Mouse (Mus musculus): ENCODE results near the gene Dgkh. TPM values are rescaled to one million over a fixed set of nuclear protein-coding genes. Genes with fewer than 3 reads are reported as not detected.

Gene Dgkh
- polyA plus RNA-seq, 1 experiment from 2014 or later = 2.1 TPM

- no peak for DNase-seq (ENCODE audit: low spot score)
- no peaks in the 10 kb centered on the region for H3K9me3 ChIP-seq (ENCODE audit: control insufficient read depth, low read length)
- no peak overlapping the region for H3K9ac ChIP-seq (ENCODE audit: low read length)
- no peak overlapping the region for H3K4me2 ChIP-seq (ENCODE audit: low read length)
- no peaks in the 10 kb centered on the region; the same call in 1 of the 2 replicates for H3K4me1 ChIP-seq (replicated peaks; ENCODE audit: control insufficient read depth, insufficient read depth, low read length)
- WGBS = 50% methylated on average over 4 of the region's 4 CpGs
- no peak overlapping the region for H3K4me3 ChIP-seq (ENCODE audit: low read depth, low read length)
- H3K36me3 ChIP-seq (ENCODE audit: control insufficient read depth, insufficient read depth, low read length) = no peaks in the 10 kb centered on the region
- no peak overlapping the region for H3K27ac ChIP-seq (ENCODE audit: low read depth)
- H3K27me3 ChIP-seq (replicated peaks; ENCODE audit: control insufficient read depth, insufficient read depth, low read length) = no peaks in the 10 kb centered on the region
- no peak for ATAC-seq (replicated peaks; ENCODE audit: low FRiP score, low TSS enrichment, low read depth)
Observed at GRCm38 (mm10) chr14:78692602-78693001, 40.0 kb downstream of the Dgkh start.

- WGBS = 64% methylated on average over 5 of the region's 5 CpGs
- Histone ChIP-seq H3K4me3 (ENCODE audit: low read depth, low read length) (no peak overlapping the region), H3K27me3 (replicated peaks; ENCODE audit: control insufficient read depth, insufficient read depth, low read length) (no peaks in the 10 kb centered on the region), H3K9ac (ENCODE audit: low read length) (no peak overlapping the region), H3K4me2 (ENCODE audit: low read length) (no peak overlapping the region), H3K9me3 (ENCODE audit: control insufficient read depth, low read length) (no peaks in the 10 kb centered on the region), H3K27ac (ENCODE audit: low read depth) (no peak overlapping the region), H3K4me1 (replicated peaks; ENCODE audit: control insufficient read depth, insufficient read depth, low read length) (no peaks in the 10 kb centered on the region; the same call in 1 of the 2 replicates), H3K36me3 (ENCODE audit: control insufficient read depth, insufficient read depth, low read length) (no peaks in the 10 kb centered on the region)
- DNase-seq (ENCODE audit: low spot score) (no peak), ATAC-seq (replicated peaks; ENCODE audit: low FRiP score, low TSS enrichment, low read depth) (no peak)
Observed at GRCm38 (mm10) chr14:78691926-78692487, 40.6 kb downstream of the Dgkh start.

GRCm38 (mm10) chr14:78690883-78691282, 41.7 kb downstream of the Dgkh start:
- no peak overlapping the region for H3K9ac ChIP-seq (ENCODE audit: low read length)
- H3K27ac ChIP-seq (ENCODE audit: low read depth) = no peak overlapping the region
- DNase-seq (ENCODE audit: low spot score) (no peak), ATAC-seq (replicated peaks; ENCODE audit: low FRiP score, low TSS enrichment, low read depth) (no peak)
- no peaks in the 10 kb centered on the region for H3K36me3 ChIP-seq (ENCODE audit: control insufficient read depth, insufficient read depth, low read length)
- WGBS = 59% methylated on average over 1 of the region's 1 CpGs
- H3K9me3 ChIP-seq (ENCODE audit: control insufficient read depth, low read length) = no peaks in the 10 kb centered on the region
- H3K4me3 ChIP-seq (ENCODE audit: low read depth, low read length) = no peak overlapping the region
- H3K4me1 ChIP-seq (replicated peaks; ENCODE audit: control insufficient read depth, insufficient read depth, low read length) = no peaks in the 10 kb centered on the region; the same call in 1 of the 2 replicates
- H3K27me3 ChIP-seq (replicated peaks; ENCODE audit: control insufficient read depth, insufficient read depth, low read length) = no peaks in the 10 kb centered on the region
- H3K4me2 ChIP-seq (ENCODE audit: low read length) = no peak overlapping the region

GRCm38 (mm10) chr14:78690387-78690786, 42.2 kb downstream of the Dgkh start:
- Histone ChIP-seq H3K27me3 (replicated peaks; ENCODE audit: control insufficient read depth, insufficient read depth, low read length) (no peaks in the 10 kb centered on the region), H3K4me2 (ENCODE audit: low read length) (no peak overlapping the region), H3K9ac (ENCODE audit: low read length) (no peak overlapping the region), H3K36me3 (ENCODE audit: control insufficient read depth, insufficient read depth, low read length) (no peaks in the 10 kb centered on the region), H3K27ac (ENCODE audit: low read depth) (no peak overlapping the region), H3K4me1 (replicated peaks; ENCODE audit: control insufficient read depth, insufficient read depth, low read length) (no peaks in the 10 kb centered on the region; the same call in 1 of the 2 replicates), H3K9me3 (ENCODE audit: control insufficient read depth, low read length) (no peaks in the 10 kb centered on the region), H3K4me3 (ENCODE audit: low read depth, low read length) (no peak overlapping the region)
- ATAC-seq (replicated peaks; ENCODE audit: low FRiP score, low TSS enrichment, low read depth) (no peak), DNase-seq (ENCODE audit: low spot score) (no peak)
- WGBS = 67% methylated on average over 4 of the region's 4 CpGs

GRCm38 (mm10) chr14:78689950-78690349, 42.6 kb downstream of the Dgkh start:
- no peaks in the 10 kb centered on the region; the same call in 1 of the 2 replicates for H3K4me1 ChIP-seq (replicated peaks; ENCODE audit: control insufficient read depth, insufficient read depth, low read length)
- no peaks in the 10 kb centered on the region for H3K9me3 ChIP-seq (ENCODE audit: control insufficient read depth, low read length)
- H3K36me3 ChIP-seq (ENCODE audit: control insufficient read depth, insufficient read depth, low read length) = no peaks in the 10 kb centered on the region
- H3K4me2 ChIP-seq (ENCODE audit: low read length) = no peak overlapping the region
- no peak overlapping the region for H3K27ac ChIP-seq (ENCODE audit: low read depth)
- H3K9ac ChIP-seq (ENCODE audit: low read length) = no peak overlapping the region
- H3K27me3 ChIP-seq (replicated peaks; ENCODE audit: control insufficient read depth, insufficient read depth, low read length) = no peaks in the 10 kb centered on the region
- H3K4me3 ChIP-seq (ENCODE audit: low read depth, low read length) = no peak overlapping the region
- 92% methylated on average over 9 of the region's 9 CpGs for WGBS
- ATAC-seq (replicated peaks; ENCODE audit: low FRiP score, low TSS enrichment, low read depth) = no peak
- DNase-seq (ENCODE audit: low spot score) = no peak

GRCm38 (mm10) chr14:78687716-78688115, 44.9 kb downstream of the Dgkh start:
- H3K9me3 ChIP-seq (ENCODE audit: control insufficient read depth, low read length) = no peaks in the 10 kb centered on the region
- no peaks in the 10 kb centered on the region; the same call in 1 of the 2 replicates for H3K4me1 ChIP-seq (replicated peaks; ENCODE audit: control insufficient read depth, insufficient read depth, low read length)
- no peak for ATAC-seq (replicated peaks; ENCODE audit: low FRiP score, low TSS enrichment, low read depth)
- no peak overlapping the region for H3K9ac ChIP-seq (ENCODE audit: low read length)
- H3K27me3 ChIP-seq (replicated peaks; ENCODE audit: control insufficient read depth, insufficient read depth, low read length) = no peaks in the 10 kb centered on the region
- no peak overlapping the region for H3K4me3 ChIP-seq (ENCODE audit: low read depth, low read length)
- no peaks in the 10 kb centered on the region for H3K36me3 ChIP-seq (ENCODE audit: control insufficient read depth, insufficient read depth, low read length)
- no peak for DNase-seq (ENCODE audit: low spot score)
- no peak overlapping the region for H3K27ac ChIP-seq (ENCODE audit: low read depth)
- WGBS = 72% methylated on average over 4 of the region's 4 CpGs
- no peak overlapping the region for H3K4me2 ChIP-seq (ENCODE audit: low read length)

GRCm38 (mm10) chr14:78686701-78687100, 45.9 kb downstream of the Dgkh start:
- ATAC-seq (replicated peaks; ENCODE audit: low FRiP score, low TSS enrichment, low read depth) = no peak

GRCm38 (mm10) chr14:78684171-78684570, 48.4 kb downstream of the Dgkh start:
- no peak overlapping the region for H3K4me2 ChIP-seq (ENCODE audit: low read length)
- WGBS = 62% methylated on average over 4 of the region's 4 CpGs
- no peaks in the 10 kb centered on the region for H3K36me3 ChIP-seq (ENCODE audit: control insufficient read depth, insufficient read depth, low read length)
- no peak for DNase-seq (ENCODE audit: low spot score)
- no peak overlapping the region for H3K27ac ChIP-seq (ENCODE audit: low read depth)
- H3K27me3 ChIP-seq (replicated peaks; ENCODE audit: control insufficient read depth, insufficient read depth, low read length) = no peaks in the 10 kb centered on the region
- H3K9me3 ChIP-seq (ENCODE audit: control insufficient read depth, low read length) = no peaks in the 10 kb centered on the region
- no peak for ATAC-seq (replicated peaks; ENCODE audit: low FRiP score, low TSS enrichment, low read depth)
- H3K9ac ChIP-seq (ENCODE audit: low read length) = no peak overlapping the region
- no peak overlapping the region for H3K4me3 ChIP-seq (ENCODE audit: low read depth, low read length)
- H3K4me1 ChIP-seq (replicated peaks; ENCODE audit: control insufficient read depth, insufficient read depth, low read length) = no peaks in the 10 kb centered on the region

More at GRCm38 (mm10) chr14:78686701-78687100, 45.9 kb downstream of the Dgkh start:
- H3K9me3 ChIP-seq (ENCODE audit: control insufficient read depth, low read length) = no peaks in the 10 kb centered on the region
- H3K27ac ChIP-seq (ENCODE audit: low read depth) = no peak overlapping the region
- no peak overlapping the region for H3K9ac ChIP-seq (ENCODE audit: low read length)
- H3K4me1 ChIP-seq (replicated peaks; ENCODE audit: control insufficient read depth, insufficient read depth, low read length) = no peaks in the 10 kb centered on the region; the same call in 1 of the 2 replicates
- no peaks in the 10 kb centered on the region for H3K36me3 ChIP-seq (ENCODE audit: control insufficient read depth, insufficient read depth, low read length)
- no peaks in the 10 kb centered on the region for H3K27me3 ChIP-seq (replicated peaks; ENCODE audit: control insufficient read depth, insufficient read depth, low read length)
- DNase-seq (ENCODE audit: low spot score) = no peak
- no peak overlapping the region for H3K4me2 ChIP-seq (ENCODE audit: low read length)
- WGBS = 92% methylated on average over 6 of the region's 6 CpGs
- no peak overlapping the region for H3K4me3 ChIP-seq (ENCODE audit: low read depth, low read length)

- no peaks in the 10 kb centered on the region for H3K27me3 ChIP-seq (replicated peaks; ENCODE audit: control insufficient read depth, insufficient read depth, low read length)
Observed at GRCm38 (mm10) chr14:78678981-78679380, 53.6 kb downstream of the Dgkh start.

More at GRCm38 (mm10) chr14:78678981-78679380, 53.6 kb downstream of the Dgkh start:
- ATAC-seq (replicated peaks; ENCODE audit: low FRiP score, low TSS enrichment, low read depth) (no peak), DNase-seq (ENCODE audit: low spot score) (no peak)
- Histone ChIP-seq H3K4me1 (replicated peaks; ENCODE audit: control insufficient read depth, insufficient read depth, low read length) (peaks cover 5% of the 10 kb centered on the region; the same call in 1 of the 2 replicates), H3K4me2 (ENCODE audit: low read length) (no peak overlapping the region), H3K27ac (ENCODE audit: low read depth) (no peak overlapping the region; the same call in 1 of the 2 replicates), H3K9ac (ENCODE audit: low read length) (no peak overlapping the region), H3K36me3 (ENCODE audit: control insufficient read depth, insufficient read depth, low read length) (no peaks in the 10 kb centered on the region), H3K9me3 (ENCODE audit: control insufficient read depth, low read length) (no peaks in the 10 kb centered on the region), H3K4me3 (ENCODE audit: low read depth, low read length) (no peak overlapping the region)
- WGBS = 71% methylated on average over 3 of the region's 3 CpGs
